Mouse (Mus musculus) testis, adult 2 months (tissue): ENCODE results near the gene Ctsh. TPM values are rescaled to one million over a fixed set of nuclear protein-coding genes. Genes with fewer than 3 reads are reported as not detected.
A peak's percentile ranks its signal among the peaks of the same experiment; 100 is the strongest.

Source experiments
- H3K27ac ChIP-seq: fragments of 200-500 bp; 2 replicates; pipeline ENCODE4 v1.5.1; 2012; ENCODE audit warnings: low read depth, low read length; ENCODE audit not compliant: control insufficient read depth, insufficient read depth
- H3K27me3 ChIP-seq: fragments of 200-500 bp; 2 replicates; pipeline ENCODE4 v1.6.1; 2012; ENCODE audit warnings: mild to moderate bottlenecking, low read length, moderate library complexity; ENCODE audit not compliant: control insufficient read depth, insufficient read depth
- H3K36me3 ChIP-seq: fragments of 200-500 bp; 2 replicates; pipeline ENCODE4 v1.6.1; 2012; ENCODE audit warnings: mild to moderate bottlenecking, low read length; ENCODE audit not compliant: control insufficient read depth, insufficient read depth
- H3K4me1 ChIP-seq: fragments of 200-500 bp; 2 replicates; pipeline ENCODE4 v1.6.1; 2012; ENCODE audit warnings: low read length; ENCODE audit not compliant: control insufficient read depth, insufficient read depth
- H3K4me3 ChIP-seq: fragments of 200-500 bp; 2 replicates; pipeline ENCODE4 v1.5.1; 2012; ENCODE audit warnings: low read depth, mild to moderate bottlenecking, low read length, moderate library complexity, mixed read lengths; ENCODE audit not compliant: control insufficient read depth
- CTCF ChIP-seq: fragments of 200-500 bp; IDR thresholded peaks from 2 replicates; pipeline ENCODE4 v1.5.1; 2012; ENCODE audit warnings: low read depth, mild to moderate bottlenecking, inconsistent platforms, low read length, moderate library complexity; ENCODE audit not compliant: control insufficient read depth, insufficient read depth, insufficient replicate concordance
- POLR2A ChIP-seq: fragments of 200-500 bp; IDR thresholded peaks from 2 replicates; pipeline ENCODE4 v1.6.1; 2012; ENCODE audit warnings: low read depth, mild to moderate bottlenecking, inconsistent platforms, low read length, moderate library complexity; ENCODE audit not compliant: control insufficient read depth
- polyA plus RNA-seq: library from polyadenylated mRNA; depleted of rRNA; stranded (reverse); fragments of >200 nt; gene quantifications from 2 replicates; pipeline ENCODE4 v1.2.3, GENCODE M21; 2012

Ctsh gene
- polyA plus RNA-seq, 1 experiment = 6.5 TPM

- Histone ChIP-seq H3K27me3 (no peaks in the 10 kb centered on the region), H3K36me3 (peaks cover 1% of the 10 kb centered on the region; the same call in 1 of the 2 replicates), H3K27ac (peak overlapping the region; percentile 100), H3K4me3 (peak overlapping the region; percentile 99), H3K4me1 (no peaks in the 10 kb centered on the region; the same call in none of the 2 replicates)
- peak; percentile 31; the same call in 1 of the 2 replicates for TF ChIP-seq CTCF
- TF ChIP-seq POLR2A = peak; percentile 71
These were observed 60.0 kb downstream of the Ctsh start for GRCm38 (mm10) chr9:90113651-90114566.

- no peaks in the 10 kb centered on the region for H3K27me3 ChIP-seq
- peak within 1 kb of the TSS; percentile 100 for H3K27ac ChIP-seq
- TF ChIP-seq CTCF (no peak), POLR2A (peak; percentile 84)
- peaks cover 1% of the 10 kb centered on the region; the same call in 1 of the 2 replicates for H3K36me3 ChIP-seq
- no peaks in the 10 kb centered on the region; the same call in 1 of the 2 replicates for H3K4me1 ChIP-seq
- H3K4me3 ChIP-seq = peak within 1 kb of the TSS; percentile 99
These were observed 60.8 kb downstream of the Ctsh start, which contains the start of gene Morf4l1 for GRCm38 (mm10) chr9:90114567-90115307. Gene Morf4l1, minus strand, starts transcription at chr9:90114774.

- Histone ChIP-seq H3K4me3 (peak overlapping the region; percentile 75; the same call in 1 of the 2 replicates), H3K36me3 (peaks cover 1% of the 10 kb centered on the region; the same call in 1 of the 2 replicates), H3K4me1 (no peaks in the 10 kb centered on the region; the same call in 1 of the 2 replicates), H3K27ac (no peak overlapping the region), H3K27me3 (no peaks in the 10 kb centered on the region)
- TF ChIP-seq POLR2A = no peak
- TF ChIP-seq CTCF = no peak
These were observed 61.4 kb downstream of the Ctsh start for GRCm38 (mm10) chr9:90115308-90115700.

GRCm38 (mm10) chr9:90117234-90117633, 63.3 kb downstream of the Ctsh start:
- H3K36me3 ChIP-seq = no peaks in the 10 kb centered on the region
- H3K4me1 ChIP-seq = no peaks in the 10 kb centered on the region
- no peak overlapping the region for H3K27ac ChIP-seq
- no peak overlapping the region for H3K4me3 ChIP-seq
- TF ChIP-seq POLR2A (no peak), CTCF (no peak)
- no peaks in the 10 kb centered on the region for H3K27me3 ChIP-seq

- H3K27me3 ChIP-seq = no peaks in the 10 kb centered on the region
- TF ChIP-seq POLR2A = no peak
- TF ChIP-seq CTCF = no peak
- no peak overlapping the region for H3K4me3 ChIP-seq
- no peak overlapping the region for H3K27ac ChIP-seq
- H3K36me3 ChIP-seq = no peaks in the 10 kb centered on the region
- peaks cover 7% of the 10 kb centered on the region for H3K4me1 ChIP-seq
These were observed 68.3 kb downstream of the Ctsh start for GRCm38 (mm10) chr9:90122246-90122740.

GRCm38 (mm10) chr9:90124156-90124872, 70.4 kb downstream of the Ctsh start:
- Histone ChIP-seq H3K4me1 (peaks cover 7% of the 10 kb centered on the region), H3K36me3 (no peaks in the 10 kb centered on the region), H3K27me3 (no peaks in the 10 kb centered on the region), H3K27ac (peak overlapping the region; percentile 52; the same call in 1 of the 2 replicates), H3K4me3 (no peak overlapping the region)
- TF ChIP-seq POLR2A (no peak), CTCF (no peak)
